Mouse (Mus musculus): Measurements from ENCODE around the gene Dagla. TPM values are rescaled to one million over a fixed set of nuclear protein-coding genes. Genes with fewer than 3 reads are reported as not detected.
A peak's percentile ranks its signal among the peaks of the same experiment; 100 is the strongest.

The Dagla gene
- polyA plus RNA-seq, 1 experiment from 2014 or later: 1.2 TPM

- H3K27me3 ChIP-seq (ENCODE audit: insufficient read depth, poor library complexity, severe bottlenecking): peaks cover 78% of the 10 kb centered on the region
- 9% methylated on average over 37 of the region's 37 CpGs for WGBS
- peaks cover 25% of the 10 kb centered on the region for H3K4me1 ChIP-seq
- peak overlapping the region; percentile 81 for H3K27ac ChIP-seq
- H3K36me3 ChIP-seq: no peaks in the 10 kb centered on the region
- H3K4me3 ChIP-seq: peak overlapping the region; percentile 77
- no peaks in the 10 kb centered on the region for H3K9me3 ChIP-seq
- DNase-seq (ENCODE audit: low spot score): no peak
Measured at GRCm38 (mm10) chr19:10304395-10304794, 282 bp downstream of the Dagla start.

GRCm38 (mm10) chr19:10302852-10303251 is 1.8 kb downstream of the Dagla start:
- Histone ChIP-seq H3K9me3 (no peaks in the 10 kb centered on the region), H3K27ac (no peak overlapping the region), H3K4me3 (no peak overlapping the region), H3K27me3 (ENCODE audit: insufficient read depth, poor library complexity, severe bottlenecking) (peaks cover 83% of the 10 kb centered on the region), H3K4me1 (peaks cover 31% of the 10 kb centered on the region), H3K36me3 (no peaks in the 10 kb centered on the region)
- WGBS: 82% methylated on average over 3 of the region's 3 CpGs
- peak; percentile 70 for DNase-seq (ENCODE audit: low spot score)

- peaks cover 41% of the 10 kb centered on the region for H3K4me1 ChIP-seq
- WGBS: 61% methylated on average over 4 of the region's 4 CpGs
- no peak overlapping the region for H3K27ac ChIP-seq
- no peak for DNase-seq (ENCODE audit: low spot score)
- H3K36me3 ChIP-seq: no peaks in the 10 kb centered on the region
- H3K27me3 ChIP-seq (ENCODE audit: insufficient read depth, poor library complexity, severe bottlenecking): peaks cover 78% of the 10 kb centered on the region
- H3K4me3 ChIP-seq: no peak overlapping the region
- H3K9me3 ChIP-seq: no peaks in the 10 kb centered on the region
Measured at GRCm38 (mm10) chr19:10301866-10302356, 2.8 kb downstream of the Dagla start.

- Histone ChIP-seq H3K4me3 (no peak overlapping the region), H3K36me3 (no peaks in the 10 kb centered on the region), H3K4me1 (peaks cover 47% of the 10 kb centered on the region), H3K9me3 (no peaks in the 10 kb centered on the region), H3K27me3 (ENCODE audit: insufficient read depth, poor library complexity, severe bottlenecking) (peaks cover 79% of the 10 kb centered on the region), H3K27ac (no peak overlapping the region)
- 69% methylated on average over 11 of the region's 11 CpGs for WGBS
- DNase-seq (ENCODE audit: low spot score): no peak
Measured at GRCm38 (mm10) chr19:10301263-10301662, 3.4 kb downstream of the Dagla start.

GRCm38 (mm10) chr19:10300809-10301208 is 3.9 kb downstream of the Dagla start:
- Histone ChIP-seq H3K9me3 (no peaks in the 10 kb centered on the region), H3K4me3 (no peak overlapping the region), H3K27ac (no peak overlapping the region), H3K36me3 (no peaks in the 10 kb centered on the region), H3K27me3 (ENCODE audit: insufficient read depth, poor library complexity, severe bottlenecking) (peaks cover 79% of the 10 kb centered on the region), H3K4me1 (peaks cover 52% of the 10 kb centered on the region)
- DNase-seq (ENCODE audit: low spot score): no peak
- 88% methylated on average over 4 of the region's 4 CpGs for WGBS

- H3K27ac ChIP-seq: no peak overlapping the region
- no peak overlapping the region for H3K4me3 ChIP-seq
- DNase-seq (ENCODE audit: low spot score): no peak
- H3K36me3 ChIP-seq: no peaks in the 10 kb centered on the region
- peaks cover 54% of the 10 kb centered on the region for H3K4me1 ChIP-seq
- no peaks in the 10 kb centered on the region for H3K9me3 ChIP-seq
- peaks cover 66% of the 10 kb centered on the region for H3K27me3 ChIP-seq (ENCODE audit: insufficient read depth, poor library complexity, severe bottlenecking)
- WGBS: 68% methylated on average over 4 of the region's 4 CpGs
Measured at GRCm38 (mm10) chr19:10298268-10298667, 6.4 kb downstream of the Dagla start.

GRCm38 (mm10) chr19:10297041-10297503 is 7.6 kb downstream of the Dagla start:
- no peak for DNase-seq (ENCODE audit: low spot score)
- H3K27me3 ChIP-seq (ENCODE audit: insufficient read depth, poor library complexity, severe bottlenecking): peaks cover 55% of the 10 kb centered on the region
- 22% methylated on average over 8 of the region's 8 CpGs for WGBS

GRCm38 (mm10) chr19:10296306-10296705 is 8.4 kb downstream of the Dagla start:
- peaks cover 55% of the 10 kb centered on the region for H3K27me3 ChIP-seq (ENCODE audit: insufficient read depth, poor library complexity, severe bottlenecking)
- DNase-seq (ENCODE audit: low spot score): no peak
- H3K9me3 ChIP-seq: no peaks in the 10 kb centered on the region
- no peaks in the 10 kb centered on the region for H3K36me3 ChIP-seq
- peak overlapping the region; percentile 71 for H3K27ac ChIP-seq
- H3K4me3 ChIP-seq: no peak overlapping the region
- 23% methylated on average over 5 of the region's 5 CpGs for WGBS
- peaks cover 52% of the 10 kb centered on the region for H3K4me1 ChIP-seq

More at GRCm38 (mm10) chr19:10297041-10297503, 7.6 kb downstream of the Dagla start:
- no peaks in the 10 kb centered on the region for H3K9me3 ChIP-seq
- H3K4me1 ChIP-seq: peaks cover 52% of the 10 kb centered on the region
- no peak overlapping the region for H3K4me3 ChIP-seq
- peak overlapping the region; percentile 71 for H3K27ac ChIP-seq
- H3K36me3 ChIP-seq: no peaks in the 10 kb centered on the region

- 45% methylated on average over 20 of the region's 20 CpGs for WGBS
- Histone ChIP-seq H3K27ac (peak overlapping the region; percentile 72), H3K4me1 (peaks cover 62% of the 10 kb centered on the region), H3K4me3 (0 out of 2 replicates have a peak overlapping the region, but pooled peaks have one; percentile 6), H3K9me3 (no peaks in the 10 kb centered on the region), H3K36me3 (no peaks in the 10 kb centered on the region), H3K27me3 (ENCODE audit: insufficient read depth, poor library complexity, severe bottlenecking) (peaks cover 57% of the 10 kb centered on the region)
- no peak for DNase-seq (ENCODE audit: low spot score)
Measured at GRCm38 (mm10) chr19:10294631-10295562, 9.8 kb downstream of the Dagla start.

- WGBS: 66% methylated on average over 5 of the region's 5 CpGs
- no peak for DNase-seq (ENCODE audit: low spot score)
- H3K27ac ChIP-seq: peak overlapping the region; percentile 17; the same call in 1 of the 2 replicates
Measured at GRCm38 (mm10) chr19:10293987-10294386, 10.7 kb downstream of the Dagla start.

GRCm38 (mm10) chr19:10291896-10292490 is 12.7 kb downstream of the Dagla start:
- peaks cover 48% of the 10 kb centered on the region for H3K27me3 ChIP-seq (ENCODE audit: insufficient read depth, poor library complexity, severe bottlenecking)
- no peak overlapping the region for H3K27ac ChIP-seq
- 71% methylated on average over 9 of the region's 9 CpGs for WGBS
- no peak overlapping the region for H3K4me3 ChIP-seq
- DNase-seq (ENCODE audit: low spot score): no peak
- H3K9me3 ChIP-seq: no peaks in the 10 kb centered on the region
- H3K4me1 ChIP-seq: peaks cover 59% of the 10 kb centered on the region
- H3K36me3 ChIP-seq: no peaks in the 10 kb centered on the region

More at GRCm38 (mm10) chr19:10293987-10294386, 10.7 kb downstream of the Dagla start:
- Histone ChIP-seq H3K9me3 (no peaks in the 10 kb centered on the region), H3K27me3 (ENCODE audit: insufficient read depth, poor library complexity, severe bottlenecking) (peaks cover 48% of the 10 kb centered on the region), H3K4me1 (peaks cover 68% of the 10 kb centered on the region), H3K4me3 (no peak overlapping the region), H3K36me3 (no peaks in the 10 kb centered on the region)

- H3K27ac ChIP-seq: peak overlapping the region; percentile 63
- no peak for DNase-seq (ENCODE audit: low spot score)
- WGBS: 60% methylated on average over 16 of the region's 16 CpGs
- peaks cover 57% of the 10 kb centered on the region for H3K4me1 ChIP-seq
- no peak overlapping the region for H3K4me3 ChIP-seq
- no peaks in the 10 kb centered on the region for H3K36me3 ChIP-seq
- peaks cover 49% of the 10 kb centered on the region for H3K27me3 ChIP-seq (ENCODE audit: insufficient read depth, poor library complexity, severe bottlenecking)
- H3K9me3 ChIP-seq: no peaks in the 10 kb centered on the region
Measured at GRCm38 (mm10) chr19:10290153-10290945, 14.3 kb downstream of the Dagla start.
